Mouse (Mus musculus) large intestine, adult 2 months (tissue): Measurements from ENCODE around the gene Plekhm2. TPM values are rescaled to one million over a fixed set of nuclear protein-coding genes. Genes with fewer than 3 reads are reported as not detected.

Source experiments
- DNase-seq: peaks from one replicate; pipeline ENCODE4 v3.0.0-alpha.2; 2012; ENCODE audit warnings: low read depth, low spot score
- WGBS: fragments of 180-500 bp; shearing (Covaris S2); methylation state at CpG from one replicate; pipeline ENCODE4 v1.1.7; 2018; 5-methylcytosine and 5-hydroxymethylcytosine counted together
- polyA plus RNA-seq: library from polyadenylated mRNA; depleted of rRNA; stranded (reverse); fragments of >200 nt; gene quantifications from 2 replicates; pipeline ENCODE4 v1.2.3, GENCODE M21; 2012

Gene Plekhm2
- polyA plus RNA-seq, 1 experiment: 11.7 TPM

- peak; percentile 32 for DNase-seq
- 1% methylated on average over 60 of the region's 60 CpGs for WGBS
Measured at GRCm38 (mm10) chr4:141664011-141664745, 521 bp downstream of the Plekhm2 start.

- no peak for DNase-seq
- 2% methylated on average over 45 of the region's 47 CpGs for WGBS
Measured at GRCm38 (mm10) chr4:141663122-141663931, 1.4 kb downstream of the Plekhm2 start.

GRCm38 (mm10) chr4:141660884-141661283, 3.8 kb downstream of the Plekhm2 start:
- 92% methylated on average over 11 of the region's 11 CpGs for WGBS
- DNase-seq: no peak

- WGBS: 90% methylated on average over 4 of the region's 4 CpGs
Measured at GRCm38 (mm10) chr4:141659739-141660138, 5.0 kb downstream of the Plekhm2 start.

GRCm38 (mm10) chr4:141658846-141659484, 5.7 kb downstream of the Plekhm2 start:
- no peak for DNase-seq
- 82% methylated on average over 6 of the region's 6 CpGs for WGBS

More at GRCm38 (mm10) chr4:141659739-141660138, 5.0 kb downstream of the Plekhm2 start:
- DNase-seq: no peak

- 83% methylated on average over 8 of the region's 8 CpGs for WGBS
- no peak for DNase-seq
Measured at GRCm38 (mm10) chr4:141656932-141657331, 7.8 kb downstream of the Plekhm2 start.

GRCm38 (mm10) chr4:141655908-141656608, 8.6 kb downstream of the Plekhm2 start:
- DNase-seq: no peak
- WGBS: 81% methylated on average over 12 of the region's 12 CpGs

- DNase-seq: no peak
- 84% methylated on average over 6 of the region's 6 CpGs for WGBS
Measured at GRCm38 (mm10) chr4:141654509-141654908, 10.2 kb downstream of the Plekhm2 start.

GRCm38 (mm10) chr4:141653813-141654212, 10.9 kb downstream of the Plekhm2 start:
- no peak for DNase-seq
- WGBS: 94% methylated on average over 13 of the region's 13 CpGs

- WGBS: 83% methylated on average over 8 of the region's 8 CpGs
- no peak for DNase-seq
Measured at GRCm38 (mm10) chr4:141653044-141653443, 11.7 kb downstream of the Plekhm2 start.

- no peak for DNase-seq
- 86% methylated on average over 10 of the region's 10 CpGs for WGBS
Measured at GRCm38 (mm10) chr4:141651944-141652343, 12.8 kb downstream of the Plekhm2 start.

- WGBS: 85% methylated on average over 6 of the region's 6 CpGs
- no peak for DNase-seq
Measured at GRCm38 (mm10) chr4:141651286-141651685, 13.4 kb downstream of the Plekhm2 start.

- 59% methylated on average over 6 of the region's 6 CpGs for WGBS
- no peak for DNase-seq
Measured at GRCm38 (mm10) chr4:141649244-141649643, 15.5 kb downstream of the Plekhm2 start.

- 96% methylated on average over 5 of the region's 5 CpGs for WGBS
Measured at GRCm38 (mm10) chr4:141648262-141648661, 16.4 kb downstream of the Plekhm2 start.

GRCm38 (mm10) chr4:141647187-141647586, 17.5 kb downstream of the Plekhm2 start:
- WGBS: 65% methylated on average over 3 of the region's 3 CpGs
- no peak for DNase-seq

More at GRCm38 (mm10) chr4:141648262-141648661, 16.4 kb downstream of the Plekhm2 start:
- no peak for DNase-seq

GRCm38 (mm10) chr4:141645988-141646387, 18.7 kb downstream of the Plekhm2 start:
- WGBS: 93% methylated on average over 8 of the region's 8 CpGs

GRCm38 (mm10) chr4:141643118-141643855, 21.4 kb downstream of the Plekhm2 start:
- WGBS: 38% methylated on average over 7 of the region's 7 CpGs
- no peak for DNase-seq

More at GRCm38 (mm10) chr4:141645988-141646387, 18.7 kb downstream of the Plekhm2 start:
- DNase-seq: no peak

GRCm38 (mm10) chr4:141641961-141642811, 22.5 kb downstream of the Plekhm2 start:
- no peak for DNase-seq
- 82% methylated on average over 25 of the region's 25 CpGs for WGBS
